Mouse (Mus musculus): ENCODE results near the gene Abhd17a.

DNA sequence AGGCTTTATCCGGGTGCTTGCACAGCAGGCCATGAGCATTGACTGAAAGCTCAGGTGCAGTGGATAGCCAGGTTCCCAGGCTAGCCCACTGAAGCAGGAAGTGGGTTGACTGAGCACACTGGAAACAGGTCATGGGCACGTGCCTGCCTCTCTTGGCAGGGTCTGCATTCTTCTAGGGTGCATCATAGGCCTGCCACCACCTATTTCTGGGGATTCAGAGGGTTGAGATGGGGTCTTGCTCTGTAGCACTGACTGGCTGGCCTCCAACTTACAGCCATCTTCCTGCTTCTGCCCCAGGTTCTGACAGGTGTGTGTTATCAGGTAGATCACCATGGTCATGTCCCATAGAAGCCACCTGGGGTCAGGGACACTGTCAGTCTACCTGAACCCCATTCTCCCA is 14.8 kb upstream of the Abhd17a start:
- TF ChIP-seq CTCF (IDR thresholded peaks at IDR 0.05; ENCODE audit: low read depth, low read length): no peak
- no peak for TF ChIP-seq POLR2A (IDR thresholded peaks at IDR 0.05; ENCODE audit: extremely low read depth, insufficient read depth, low read length)

Data from liver, adult 2 months (tissue).